Mouse (Mus musculus): ENCODE results near the gene Nkx2-1.

DNA sequence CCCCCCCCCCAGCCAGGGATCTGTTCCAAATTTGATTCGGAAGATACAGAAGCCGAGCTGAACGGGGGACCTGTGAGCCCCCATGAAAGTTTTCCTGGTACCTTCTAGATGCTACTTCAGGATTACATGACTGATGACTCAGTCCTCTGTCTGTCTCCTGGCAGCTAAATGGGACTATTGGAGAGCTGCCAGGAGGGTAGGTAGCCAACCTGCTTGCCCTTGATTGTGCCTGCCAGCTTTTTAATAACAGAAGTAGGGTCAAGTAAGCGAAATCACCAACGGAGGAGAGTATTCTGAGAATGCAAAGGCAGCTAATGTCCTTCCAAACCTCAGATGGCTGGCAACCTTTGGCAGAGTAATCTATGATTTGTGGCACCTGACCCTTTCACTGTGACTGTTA is 18.5 kb downstream of the Nkx2-1 start:
- no peak for TF ChIP-seq CTCF (IDR thresholded peaks at IDR 0.05; ENCODE audit: extremely low read depth, insufficient read depth, low read length)
- TF ChIP-seq POLR2A (IDR thresholded peaks at IDR 0.05; ENCODE audit: extremely low read depth, insufficient read depth, low read length), result no peak

All from cortical plate, adult 2 months (tissue).